Mouse (Mus musculus): ENCODE results near the gene Srl. TPM values are rescaled to one million over a fixed set of nuclear protein-coding genes. Genes with fewer than 3 reads are reported as not detected.
"Not testable (repeated sequence)": the region's sequence is repeated elsewhere in the genome, so short reads cannot be mapped to it uniquely, and the experiment has no call there.

Gene Srl
- total RNA-seq, 2 experiments from 2014 or later = 1,004 to 1,109 TPM

GRCm38 (mm10) chr16:4557085-4557484 lies 15.5 kb upstream of the Srl start:
- intact Hi-C loops (cut with DNase I) = no loop called here

GRCm38 (mm10) chr16:4555555-4555954 lies 13.9 kb upstream of the Srl start:
- intact Hi-C loops (cut with DNase I) = no loop called here
- DNase-seq (ENCODE audit: low spot score) = no peak

More at GRCm38 (mm10) chr16:4557085-4557484, 15.5 kb upstream of the Srl start:
- DNase-seq (ENCODE audit: low spot score) = no peak

GRCm38 (mm10) chr16:4552829-4553550 lies 11.4 kb upstream of the Srl start:
- intact Hi-C loops (cut with DNase I) = loop anchor here (5.0 kb wide), 1 partner anchor 114 kb away; no protein-coding TSS in a partner anchor
- DNase-seq (ENCODE audit: low spot score) = peak; percentile 10

- no peak for DNase-seq (ENCODE audit: low spot score)
- intact Hi-C loops (cut with DNase I) = loop anchor here (1.0 to 5.0 kb wide), 2 partner anchors 55 to 115 kb away; no protein-coding TSS in a partner anchor
Measured at GRCm38 (mm10) chr16:4551885-4552284, 10.3 kb upstream of the Srl start.

- intact Hi-C loops (cut with DNase I) = loop anchor here (1.0 to 5.0 kb wide), 2 partner anchors 56 to 116 kb away; no protein-coding TSS in a partner anchor
- peak; percentile 26 for DNase-seq (ENCODE audit: low spot score)
Measured at GRCm38 (mm10) chr16:4551056-4551455, 9.4 kb upstream of the Srl start.

- no peak for DNase-seq (ENCODE audit: low spot score)
- intact Hi-C loops (cut with DNase I) = no loop called here
Measured at GRCm38 (mm10) chr16:4548953-4549688, 7.5 kb upstream of the Srl start.

- intact Hi-C loops (cut with DNase I) = no loop called here
- no peak for DNase-seq (ENCODE audit: low spot score)
Measured at GRCm38 (mm10) chr16:4547611-4548010, 6.0 kb upstream of the Srl start.

- intact Hi-C loops (cut with DNase I) = no loop called here
- no peak for DNase-seq (ENCODE audit: low spot score)
Measured at GRCm38 (mm10) chr16:4546838-4547237, 5.2 kb upstream of the Srl start.

GRCm38 (mm10) chr16:4544845-4545244 lies 3.2 kb upstream of the Srl start:
- intact Hi-C loops (cut with DNase I) = loop anchor here (5.0 kb wide), 1 partner anchor 123 kb away; the partner anchor contains the start of gene Adcy9
- no peak for DNase-seq (ENCODE audit: low spot score)

- intact Hi-C loops (cut with DNase I) = loop anchor here (2.0 to 5.0 kb wide), 2 partner anchors 54 to 121 kb away; partner anchors contain the start of gene Adcy9
- no peak for DNase-seq (ENCODE audit: low spot score)
Measured at GRCm38 (mm10) chr16:4543266-4543665, 1.6 kb upstream of the Srl start.

GRCm38 (mm10) chr16:4542236-4542774 lies 689 bp upstream of the Srl start:
- DNase-seq (ENCODE audit: low spot score) = no peak
- intact Hi-C loops (cut with DNase I) = loop anchor here (1.0 to 5.0 kb wide), 3 partner anchors 54 to 226 kb away; partner anchors contain the start of gene Adcy9

- DNase-seq (ENCODE audit: low spot score) = no peak
Measured at GRCm38 (mm10) chr16:4541033-4541432, 583 bp downstream of the Srl start.

GRCm38 (mm10) chr16:4540064-4540775 lies 1.4 kb downstream of the Srl start:
- no peak for DNase-seq (ENCODE audit: low spot score)
- intact Hi-C loops (cut with DNase I) = loop anchor here (1.0 to 5.0 kb wide), 2 partner anchors 16 to 118 kb away; partner anchors contain the start of gene Adcy9

More at GRCm38 (mm10) chr16:4541033-4541432, 583 bp downstream of the Srl start:
- intact Hi-C loops (cut with DNase I) = loop anchor here (5.0 kb wide), 1 partner anchor 119 kb away; the partner anchor contains the start of gene Adcy9

- intact Hi-C loops (cut with DNase I) = no loop called here
- DNase-seq (ENCODE audit: low spot score) = no peak
Measured at GRCm38 (mm10) chr16:4539521-4539920, 2.1 kb downstream of the Srl start.

- intact Hi-C loops (cut with DNase I) = no loop called here
- no peak for DNase-seq (ENCODE audit: low spot score)
Measured at GRCm38 (mm10) chr16:4537616-4538358, 3.8 kb downstream of the Srl start.

- DNase-seq (ENCODE audit: low spot score); intact Hi-C loops (cut with DNase I): not testable (repeated sequence)
Measured at GRCm38 (mm10) chr16:4527373-4527772, 14.2 kb downstream of the Srl start.

GRCm38 (mm10) chr16:4523313-4524004 lies 18.2 kb downstream of the Srl start:
- intact Hi-C loops (cut with DNase I) = loop anchor here (1.0 to 5.0 kb wide), 2 partner anchors 17 to 36 kb away; no protein-coding TSS in a partner anchor

GRCm38 (mm10) chr16:4522879-4523278 lies 18.7 kb downstream of the Srl start:
- intact Hi-C loops (cut with DNase I) = loop anchor here (5.0 kb wide), 1 partner anchor 36 kb away; no protein-coding TSS in a partner anchor
- no peak for DNase-seq (ENCODE audit: low spot score)

More at GRCm38 (mm10) chr16:4523313-4524004, 18.2 kb downstream of the Srl start:
- DNase-seq (ENCODE audit: low spot score) = no peak
